Mouse (Mus musculus): Measurements from ENCODE around the gene Mpeg1. TPM values are rescaled to one million over a fixed set of nuclear protein-coding genes. Genes with fewer than 3 reads are reported as not detected.

Gene Mpeg1
- polyA plus RNA-seq, 1 experiment: 0.06 TPM

GRCm38 (mm10) chr19:12485631-12486030, 25.1 kb downstream of the Mpeg1 start:
- Histone ChIP-seq H3K4me3 (no peak overlapping the region), H3K79me2 (ENCODE audit: control insufficient read depth, insufficient read depth) (no peaks in the 10 kb centered on the region), H3K36me3 (ENCODE audit: control insufficient read depth, insufficient read depth) (peaks cover 37% of the 10 kb centered on the region), H3K4me2 (ENCODE audit: low read depth) (no peak overlapping the region), H3ac (ENCODE audit: control insufficient read depth, insufficient read length) (no peak overlapping the region), H3K27me3 (ENCODE audit: control insufficient read depth, insufficient read depth, insufficient read length) (no peaks in the 10 kb centered on the region)
- TF ChIP-seq REST (IDR thresholded peaks at IDR 0.05; ENCODE audit: insufficient read depth, insufficient read length) (no peak), USF1 (IDR thresholded peaks at IDR 0.05; ENCODE audit: low read depth) (no peak), MYOG (IDR thresholded peaks at IDR 0.05; ENCODE audit: control insufficient read depth in 1 of 3, insufficient read depth in 1 of 3, insufficient read length in 2 of 3, low read depth in 2 of 3) (no peak), MAX (IDR thresholded peaks at IDR 0.05; ENCODE audit: low read depth) (no peak), MYOD1 (IDR thresholded peaks at IDR 0.05; ENCODE audit: control insufficient read depth in 1 of 3, insufficient read length in 2 of 3, low read depth in 2 of 3) (no peak), E2F4 (IDR thresholded peaks at IDR 0.05; ENCODE audit: insufficient read depth) (no peak)

GRCm38 (mm10) chr19:12486875-12487274, 26.3 kb downstream of the Mpeg1 start:
- TF ChIP-seq CEBPB (IDR thresholded peaks at IDR 0.05; ENCODE audit: insufficient read depth, poor library complexity, severe bottlenecking) (peak; percentile 100), MYOD1 (IDR thresholded peaks at IDR 0.05; ENCODE audit: control insufficient read depth in 1 of 3, insufficient read length in 2 of 3, low read depth in 2 of 3) (peak; percentile 52 to 90 (median 79)), POLR2A (IDR thresholded peaks at IDR 0.05; ENCODE audit: insufficient read length, low read depth) (peak; percentile 4), SRF (IDR thresholded peaks at IDR 0.05; ENCODE audit: control insufficient read depth, insufficient read length, low read depth) (no peak), TCF3 (IDR thresholded peaks at IDR 0.05; ENCODE audit: insufficient read length, low read depth) (no peak), MAX (IDR thresholded peaks at IDR 0.05; ENCODE audit: low read depth) (no peak), REST (IDR thresholded peaks at IDR 0.05; ENCODE audit: insufficient read depth, insufficient read length) (no peak), E2F4 (IDR thresholded peaks at IDR 0.05; ENCODE audit: insufficient read depth) (no peak), POLR2AphosphoS2 (IDR thresholded peaks at IDR 0.05; ENCODE audit: insufficient read length, low read depth) (peak; percentile 18), TCF12 (IDR thresholded peaks at IDR 0.05; ENCODE audit: insufficient read depth, poor library complexity, severe bottlenecking) (peak; percentile 82), USF1 (IDR thresholded peaks at IDR 0.05; ENCODE audit: low read depth) (no peak), MYOG (IDR thresholded peaks at IDR 0.05; ENCODE audit: control insufficient read depth in 1 of 3, insufficient read depth in 1 of 3, insufficient read length in 2 of 3, low read depth in 2 of 3) (peak; percentile 70 to 92 (median 78))
- no peak overlapping the region for H3ac ChIP-seq (ENCODE audit: control insufficient read depth, insufficient read length)
- no peak overlapping the region for H3K4me3 ChIP-seq
- H3K36me3 ChIP-seq (ENCODE audit: control insufficient read depth, insufficient read depth): peaks cover 36% of the 10 kb centered on the region
- peak overlapping the region; percentile 47 for H3K4me2 ChIP-seq (ENCODE audit: low read depth)
- H3K27me3 ChIP-seq (ENCODE audit: control insufficient read depth, insufficient read depth, insufficient read length): no peaks in the 10 kb centered on the region
- H3K79me2 ChIP-seq (ENCODE audit: control insufficient read depth, insufficient read depth): no peaks in the 10 kb centered on the region

GRCm38 (mm10) chr19:12487511-12488204, 27.1 kb downstream of the Mpeg1 start:
- H3K4me2 ChIP-seq (ENCODE audit: low read depth): peak overlapping the region; percentile 28
- peak; percentile 6 for TF ChIP-seq POLR2A (IDR thresholded peaks at IDR 0.05; ENCODE audit: insufficient read length, low read depth)
- no peak for TF ChIP-seq MYOG (IDR thresholded peaks at IDR 0.05; ENCODE audit: control insufficient read depth in 1 of 3, insufficient read depth in 1 of 3, insufficient read length in 2 of 3, low read depth in 2 of 3)
- H3K36me3 ChIP-seq (ENCODE audit: control insufficient read depth, insufficient read depth): peaks cover 28% of the 10 kb centered on the region

GRCm38 (mm10) chr19:12488205-12488966, 27.8 kb downstream of the Mpeg1 start:
- no peaks in the 10 kb centered on the region for H3K27me3 ChIP-seq (ENCODE audit: control insufficient read depth, insufficient read depth, insufficient read length)
- H3K4me3 ChIP-seq: no peak overlapping the region
- no peak for TF ChIP-seq SRF (IDR thresholded peaks at IDR 0.05; ENCODE audit: control insufficient read depth, insufficient read length, low read depth)
- TF ChIP-seq TCF12 (IDR thresholded peaks at IDR 0.05; ENCODE audit: insufficient read depth, poor library complexity, severe bottlenecking): no peak
- no peak for TF ChIP-seq REST (IDR thresholded peaks at IDR 0.05; ENCODE audit: insufficient read depth, insufficient read length)
- TF ChIP-seq MYOG (IDR thresholded peaks at IDR 0.05; ENCODE audit: control insufficient read depth in 1 of 3, insufficient read depth in 1 of 3, insufficient read length in 2 of 3, low read depth in 2 of 3): peak in 1 of 3 experiments; percentile 48
- TF ChIP-seq CEBPB (IDR thresholded peaks at IDR 0.05; ENCODE audit: insufficient read depth, poor library complexity, severe bottlenecking): no peak
- TF ChIP-seq USF1 (IDR thresholded peaks at IDR 0.05; ENCODE audit: low read depth): no peak
- no peak for TF ChIP-seq POLR2A (IDR thresholded peaks at IDR 0.05; ENCODE audit: insufficient read length, low read depth)
- no peak for TF ChIP-seq TCF3 (IDR thresholded peaks at IDR 0.05; ENCODE audit: insufficient read length, low read depth)
- peak in 1 of 3 experiments; percentile 66 for TF ChIP-seq MYOD1 (IDR thresholded peaks at IDR 0.05; ENCODE audit: control insufficient read depth in 1 of 3, insufficient read length in 2 of 3, low read depth in 2 of 3)
- no peak for TF ChIP-seq POLR2AphosphoS2 (IDR thresholded peaks at IDR 0.05; ENCODE audit: insufficient read length, low read depth)
- H3K79me2 ChIP-seq (ENCODE audit: control insufficient read depth, insufficient read depth): peaks cover 6% of the 10 kb centered on the region
- peaks cover 27% of the 10 kb centered on the region for H3K36me3 ChIP-seq (ENCODE audit: control insufficient read depth, insufficient read depth)
- no peak overlapping the region for H3ac ChIP-seq (ENCODE audit: control insufficient read depth, insufficient read length)
- no peak overlapping the region for H3K4me2 ChIP-seq (ENCODE audit: low read depth)

More at GRCm38 (mm10) chr19:12487511-12488204, 27.1 kb downstream of the Mpeg1 start:
- Histone ChIP-seq H3K4me3 (no peak overlapping the region), H3K79me2 (ENCODE audit: control insufficient read depth, insufficient read depth) (peaks cover 1% of the 10 kb centered on the region), H3ac (ENCODE audit: control insufficient read depth, insufficient read length) (no peak overlapping the region), H3K27me3 (ENCODE audit: control insufficient read depth, insufficient read depth, insufficient read length) (no peaks in the 10 kb centered on the region)

Data from myocyte (in vitro differentiated cells).